Mouse (Mus musculus) cerebellum, adult 2 months (tissue): ENCODE data around the gene Shank3. TPM values are rescaled to one million over a fixed set of nuclear protein-coding genes. Genes with fewer than 3 reads are reported as not detected.
A peak's percentile ranks its signal among the peaks of the same experiment; 100 is the strongest.

Experiments
- DNase-seq, 2 experiments: peaks; one replicate each; pipeline ENCODE4 v3.0.0; 2021
- H3K27ac ChIP-seq: fragments of 200-500 bp; 2 replicates; pipeline ENCODE4 v1.5.1; 2012; ENCODE audit warnings: low read length, control low read depth, inconsistent platforms; ENCODE audit not compliant: insufficient read depth
- H3K27me3 ChIP-seq: fragments of 200-500 bp; 2 replicates; pipeline ENCODE4 v1.6.1; 2012; ENCODE audit warnings: inconsistent platforms, mild to moderate bottlenecking, low read length, moderate library complexity; ENCODE audit not compliant: control insufficient read depth, insufficient read depth
- H3K4me1 ChIP-seq: fragments of 200-500 bp; 2 replicates; pipeline ENCODE4 v1.6.1; 2011; ENCODE audit warnings: low read length; ENCODE audit not compliant: control insufficient read depth, insufficient read depth
- H3K4me3 ChIP-seq: fragments of 200-500 bp; replicated peaks from 2 replicates; pipeline ENCODE3; 2011; ENCODE audit warnings: mild to moderate bottlenecking, low read depth, low read length, control low read depth; ENCODE audit not compliant: insufficient read depth
- CTCF ChIP-seq: fragments of 200-500 bp; IDR thresholded peaks from 2 replicates; pipeline ENCODE4 v1.5.1; 2011; ENCODE audit warnings: low read depth, mild to moderate bottlenecking, control low read depth, low read length, moderate library complexity, borderline replicate concordance; ENCODE audit not compliant: insufficient read depth
- POLR2A ChIP-seq: fragments of 200-500 bp; IDR thresholded peaks from 2 replicates; pipeline ENCODE4 v1.6.1; 2011; ENCODE audit warnings: low read length, control low read depth, borderline replicate concordance; ENCODE audit not compliant: insufficient read depth
- WGBS: fragments of 180-500 bp; shearing (Covaris S2); methylation state at CpG from one replicate; pipeline ENCODE4 v1.1.7; 2018; 5-methylcytosine and 5-hydroxymethylcytosine counted together
- polyA plus RNA-seq: library from polyadenylated mRNA; depleted of rRNA; stranded (reverse); fragments of >200 nt; gene quantifications from 2 replicates; pipeline ENCODE4 v1.2.3, GENCODE M21; 2012

Gene Shank3
- polyA plus RNA-seq, 1 experiment = 84.7 TPM

DNA sequence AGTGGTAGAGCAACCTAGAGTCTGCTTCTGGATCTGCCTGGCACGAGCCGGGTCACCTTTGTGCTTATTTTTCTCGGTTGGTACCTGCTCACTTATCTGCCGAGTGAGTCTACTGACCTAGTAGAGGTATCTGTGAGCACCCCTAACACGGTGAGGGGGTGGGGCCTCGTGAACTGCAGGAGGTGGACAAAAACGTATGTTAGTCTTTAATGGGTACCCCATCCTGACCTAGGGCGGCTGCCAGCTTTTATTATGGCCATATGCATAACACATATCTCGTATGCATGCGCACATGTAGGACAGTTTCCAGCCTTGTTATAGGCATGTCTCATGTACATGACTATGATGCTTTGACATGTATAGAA lies 34.4 kb downstream of the Shank3 start:
- Histone ChIP-seq H3K27ac (peak overlapping the region; percentile 9), H3K27me3 (no peaks in the 10 kb centered on the region), H3K4me3 (no peak overlapping the region), H3K4me1 (peaks cover 54% of the 10 kb centered on the region)
- TF ChIP-seq POLR2A (no peak), CTCF (no peak)
- no peak for DNase-seq
- 41% methylated on average over 10 of the region's 10 CpGs for WGBS

DNA sequence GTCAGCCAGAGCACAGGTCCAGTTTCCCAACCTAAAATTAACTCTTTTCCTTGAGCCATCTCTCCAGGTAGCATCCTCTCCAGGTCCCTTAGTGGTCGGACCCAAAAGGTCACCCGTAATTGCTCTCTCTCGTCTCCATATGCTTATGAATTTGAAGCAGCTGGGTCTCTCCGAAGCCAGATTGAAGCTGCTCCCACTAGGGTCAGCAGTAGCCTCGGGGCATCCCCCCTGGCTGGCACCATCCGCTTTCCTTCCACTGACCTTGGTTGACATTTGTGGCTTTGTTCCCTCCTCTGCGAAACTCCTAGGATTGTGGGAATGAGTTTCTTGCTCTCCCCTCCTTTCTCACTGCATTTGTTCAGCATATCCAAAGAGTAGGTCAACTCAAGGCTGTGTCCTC lies 44.7 kb downstream of the Shank3 start:
- no peak overlapping the region for H3K4me3 ChIP-seq
- TF ChIP-seq CTCF = no peak
- no peak for TF ChIP-seq POLR2A
- peak; percentile 70 to 81 for DNase-seq
- peak overlapping the region; percentile 82 for H3K27ac ChIP-seq
- 11% methylated on average over 7 of the region's 7 CpGs for WGBS
- H3K4me1 ChIP-seq = peaks cover 61% of the 10 kb centered on the region
- no peaks in the 10 kb centered on the region for H3K27me3 ChIP-seq

DNA sequence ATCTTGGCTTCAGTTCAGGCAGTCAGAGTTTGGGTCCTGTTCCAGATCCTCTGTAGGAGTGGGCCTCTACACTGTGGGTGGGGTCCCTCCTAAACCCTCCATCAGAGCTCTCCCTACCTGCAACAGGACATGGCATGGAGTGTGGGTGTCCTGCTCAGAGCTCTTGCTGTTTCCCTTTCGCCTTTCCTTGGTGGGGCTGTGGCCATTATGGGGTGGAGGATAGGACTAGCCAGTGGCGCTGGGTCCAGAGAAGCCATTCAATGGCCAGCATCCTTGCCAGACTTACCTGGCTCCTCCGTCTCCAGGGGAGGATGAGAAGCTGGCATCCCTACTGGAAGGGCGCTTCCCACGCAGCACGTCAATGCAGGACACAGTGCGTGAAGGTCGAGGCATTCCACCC lies 47.9 kb downstream of the Shank3 start:
- peak; percentile 38 to 60 for DNase-seq
- no peaks in the 10 kb centered on the region for H3K27me3 ChIP-seq
- H3K4me1 ChIP-seq = peaks cover 80% of the 10 kb centered on the region
- H3K4me3 ChIP-seq = no peak overlapping the region
- 41% methylated on average over 8 of the region's 8 CpGs for WGBS
- H3K27ac ChIP-seq = 0 out of 2 replicates have a peak overlapping the region, but pooled peaks have one; percentile 16
- TF ChIP-seq CTCF (no peak), POLR2A (no peak)

DNA sequence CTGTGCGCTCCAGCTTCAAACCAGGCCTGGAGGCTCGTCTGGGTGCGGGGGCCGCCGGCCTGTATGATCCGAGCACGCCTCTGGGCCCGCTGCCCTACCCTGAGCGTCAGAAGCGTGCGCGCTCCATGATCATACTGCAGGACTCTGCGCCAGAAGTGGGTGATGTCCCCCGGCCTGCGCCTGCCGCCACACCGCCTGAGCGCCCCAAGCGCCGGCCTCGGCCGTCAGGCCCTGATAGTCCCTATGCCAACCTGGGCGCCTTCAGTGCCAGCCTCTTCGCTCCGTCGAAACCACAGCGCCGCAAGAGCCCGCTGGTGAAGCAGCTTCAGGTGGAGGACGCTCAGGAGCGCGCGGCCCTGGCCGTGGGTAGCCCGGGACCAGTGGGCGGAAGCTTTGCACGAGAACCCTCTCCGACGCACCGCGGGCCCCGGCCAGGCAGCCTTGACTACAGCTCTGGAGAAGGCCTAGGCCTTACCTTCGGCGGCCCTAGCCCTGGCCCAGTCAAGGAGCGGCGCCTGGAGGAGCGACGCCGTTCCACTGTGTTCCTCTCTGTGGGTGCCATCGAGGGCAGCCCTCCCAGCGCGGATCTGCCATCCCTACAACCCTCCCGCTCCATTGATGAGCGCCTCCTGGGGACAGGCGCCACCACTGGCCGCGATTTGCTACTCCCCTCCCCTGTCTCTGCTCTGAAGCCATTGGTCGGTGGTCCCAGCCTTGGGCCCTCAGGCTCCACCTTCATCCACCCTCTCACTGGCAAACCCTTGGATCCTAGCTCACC lies 48.6 kb downstream of the Shank3 start:
- 34% methylated on average over 58 of the region's 58 CpGs for WGBS

DNA sequence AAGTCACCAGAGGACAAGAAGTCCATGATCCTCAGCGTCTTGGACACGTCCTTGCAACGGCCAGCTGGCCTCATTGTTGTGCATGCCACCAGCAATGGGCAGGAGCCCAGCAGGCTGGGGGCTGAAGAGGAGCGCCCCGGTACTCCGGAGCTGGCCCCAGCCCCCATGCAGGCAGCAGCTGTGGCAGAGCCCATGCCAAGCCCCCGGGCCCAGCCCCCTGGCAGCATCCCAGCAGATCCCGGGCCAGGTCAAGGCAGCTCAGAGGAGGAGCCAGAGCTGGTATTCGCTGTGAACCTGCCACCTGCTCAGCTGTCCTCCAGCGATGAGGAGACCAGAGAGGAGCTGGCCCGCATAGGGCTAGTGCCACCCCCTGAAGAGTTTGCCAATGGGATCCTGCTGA lies 49.4 kb downstream of the Shank3 start:
- Histone ChIP-seq H3K27me3 (no peaks in the 10 kb centered on the region), H3K27ac (peak overlapping the region; percentile 86), H3K4me1 (peaks cover 81% of the 10 kb centered on the region), H3K4me3 (no peak overlapping the region)
- TF ChIP-seq POLR2A (no peak), CTCF (no peak)
- DNase-seq = peak; percentile 93 to 94
- 8% methylated on average over 11 of the region's 11 CpGs for WGBS

More for the DNA sequence above, 48.6 kb downstream of the Shank3 start:
- Histone ChIP-seq H3K4me1 (peaks cover 83% of the 10 kb centered on the region), H3K27me3 (no peaks in the 10 kb centered on the region), H3K4me3 (no peak overlapping the region), H3K27ac (peak overlapping the region; percentile 86)
- DNase-seq = peak; percentile 65 to 78
- TF ChIP-seq POLR2A (no peak), CTCF (no peak)

DNA sequence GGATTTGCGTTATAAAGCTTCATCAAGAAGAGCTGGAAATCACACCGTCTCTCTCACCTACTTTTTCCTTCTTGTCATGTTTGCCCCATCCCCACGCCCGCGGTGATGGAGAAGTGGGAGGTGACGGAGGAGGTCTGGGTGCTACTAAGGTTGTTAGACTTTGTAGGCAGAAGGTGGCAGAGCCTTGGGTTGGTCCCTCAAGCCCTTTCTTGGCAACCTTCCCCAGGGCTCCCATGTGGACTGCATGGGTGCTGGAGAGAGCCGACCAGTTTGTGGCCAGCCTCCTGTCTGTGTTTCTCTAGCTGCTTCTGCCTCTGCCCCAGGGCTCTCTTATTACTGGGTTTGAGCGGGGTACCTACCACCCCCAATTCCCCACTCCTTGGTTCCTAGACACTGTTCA lies 51.1 kb downstream of the Shank3 start:
- H3K27me3 ChIP-seq = no peaks in the 10 kb centered on the region
- peaks cover 83% of the 10 kb centered on the region for H3K4me1 ChIP-seq
- DNase-seq = peak in 1 of 2 experiments; percentile 46
- H3K27ac ChIP-seq = 0 out of 2 replicates have a peak overlapping the region, but pooled peaks have one; percentile 4
- WGBS = 76% methylated on average over 8 of the region's 8 CpGs
- TF ChIP-seq CTCF = no peak
- TF ChIP-seq POLR2A = no peak
- no peak overlapping the region for H3K4me3 ChIP-seq

DNA sequence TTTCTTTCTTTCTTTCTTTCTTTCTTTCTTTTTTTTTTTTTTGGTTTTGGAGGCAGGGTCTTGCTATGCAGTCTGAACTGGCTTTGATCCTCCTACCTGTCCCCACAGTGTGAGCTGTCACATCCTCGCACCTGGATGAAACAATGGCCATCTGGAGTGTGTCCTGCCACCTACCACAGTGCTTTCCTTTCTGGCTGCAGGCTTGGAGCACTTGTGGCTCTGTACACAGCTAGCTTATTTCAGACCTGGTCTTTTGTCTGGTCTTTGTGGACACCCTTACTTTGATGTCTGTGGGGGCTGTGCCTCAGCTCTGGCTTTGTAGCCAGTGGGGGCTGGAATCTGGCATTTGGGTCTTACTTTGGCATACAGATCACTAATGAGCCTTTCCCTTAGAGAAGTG lies 52.3 kb downstream of the Shank3 start:
- peak; percentile 49 to 66 for DNase-seq
- peaks cover 81% of the 10 kb centered on the region for H3K4me1 ChIP-seq
- WGBS = 24% methylated on average over 1 of the region's 1 CpGs
- no peak for TF ChIP-seq CTCF
- TF ChIP-seq POLR2A = no peak
- no peak overlapping the region for H3K4me3 ChIP-seq
- H3K27ac ChIP-seq = no peak overlapping the region
- no peaks in the 10 kb centered on the region for H3K27me3 ChIP-seq

DNA sequence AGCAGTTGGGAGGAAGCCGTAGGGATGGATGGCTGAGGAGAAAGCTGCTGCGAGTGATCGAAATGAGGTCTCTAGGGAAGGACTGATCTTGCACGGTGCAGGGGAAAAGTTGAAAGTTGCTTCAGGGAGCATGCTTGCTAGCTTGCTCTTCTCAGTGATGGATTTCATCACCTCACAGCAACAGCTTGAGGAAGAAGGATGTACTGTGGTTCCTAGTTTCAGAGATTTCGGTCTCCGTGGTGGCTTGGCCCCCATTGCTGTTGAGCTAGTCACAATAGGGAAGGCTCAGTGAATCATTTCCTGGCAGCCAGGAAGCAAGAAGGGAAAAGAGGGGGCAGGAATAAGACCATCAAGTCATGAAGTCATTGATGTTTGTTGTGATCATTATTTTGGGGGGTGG lies 56.2 kb downstream of the Shank3 start:
- no peak for DNase-seq
- 61% methylated on average over 6 of the region's 6 CpGs for WGBS

More for the DNA sequence above, 56.2 kb downstream of the Shank3 start:
- TF ChIP-seq POLR2A (no peak), CTCF (no peak)
- no peaks in the 10 kb centered on the region for H3K27me3 ChIP-seq
- H3K4me1 ChIP-seq = peaks cover 62% of the 10 kb centered on the region
- no peak overlapping the region for H3K4me3 ChIP-seq
- H3K27ac ChIP-seq = no peak overlapping the region
